Mouse (Mus musculus) cerebellum, postnatal 36 days (tissue): Measurements from ENCODE around the gene Sypl.
"Not testable (repeated sequence)": the region's sequence is repeated elsewhere in the genome, so short reads cannot be mapped to it uniquely, and the experiment has no call there.

ENCODE experiments used
- DNase-seq, 2 experiments: peaks; one replicate each; pipeline ENCODE4 v3.0.0; 2021 to 2022; ENCODE audit warnings: mixed read lengths in 2 of 2

Sypl gene

DNA sequence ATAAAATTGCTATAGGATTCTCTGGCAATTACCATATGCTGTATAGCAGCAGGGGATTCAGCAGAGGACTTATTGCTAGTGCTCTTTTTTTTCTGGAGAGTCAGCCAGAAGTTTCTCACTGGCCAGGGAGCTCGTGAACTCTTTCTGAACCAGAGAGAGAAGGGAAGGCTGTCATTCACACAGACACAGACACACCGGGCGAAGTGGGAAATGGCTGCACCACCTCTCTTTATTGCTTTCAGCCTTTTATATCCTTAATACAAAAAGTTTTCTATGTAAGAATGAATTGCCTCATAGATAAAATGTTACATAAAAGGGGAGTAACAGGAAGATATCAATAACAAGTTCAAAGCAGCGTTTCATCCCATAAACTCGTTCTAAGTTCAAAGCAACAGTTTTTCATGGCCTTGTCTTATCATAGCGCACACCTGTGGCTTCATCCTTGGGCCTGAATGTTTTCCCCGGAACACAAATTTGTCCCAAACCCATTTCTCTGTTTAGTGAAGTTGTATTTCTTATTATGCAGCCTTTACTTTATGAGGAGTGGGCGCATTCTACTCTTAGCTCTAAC is 8.7 kb upstream of the Sypl start:
- DNase-seq: no peak

DNA sequence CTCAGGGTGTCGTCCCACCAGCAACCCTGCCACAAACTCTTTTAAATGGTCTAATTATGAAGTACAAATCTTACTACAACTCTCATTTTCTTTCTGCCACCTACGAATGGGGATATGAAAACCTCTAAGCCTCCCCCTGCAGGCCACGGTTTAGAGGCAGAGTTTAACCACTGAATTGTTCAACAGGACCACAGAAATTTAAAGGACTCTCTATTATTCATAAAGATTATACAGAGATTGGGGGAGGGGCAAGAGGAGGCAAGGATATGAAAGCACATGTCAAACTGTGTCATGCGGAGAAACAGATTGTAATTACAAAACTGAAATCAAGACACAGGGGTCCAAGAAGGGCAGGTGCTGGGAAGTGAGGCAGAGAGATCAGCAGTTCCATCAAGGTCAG is 7.3 kb upstream of the Sypl start:
- DNase-seq: no peak

DNA sequence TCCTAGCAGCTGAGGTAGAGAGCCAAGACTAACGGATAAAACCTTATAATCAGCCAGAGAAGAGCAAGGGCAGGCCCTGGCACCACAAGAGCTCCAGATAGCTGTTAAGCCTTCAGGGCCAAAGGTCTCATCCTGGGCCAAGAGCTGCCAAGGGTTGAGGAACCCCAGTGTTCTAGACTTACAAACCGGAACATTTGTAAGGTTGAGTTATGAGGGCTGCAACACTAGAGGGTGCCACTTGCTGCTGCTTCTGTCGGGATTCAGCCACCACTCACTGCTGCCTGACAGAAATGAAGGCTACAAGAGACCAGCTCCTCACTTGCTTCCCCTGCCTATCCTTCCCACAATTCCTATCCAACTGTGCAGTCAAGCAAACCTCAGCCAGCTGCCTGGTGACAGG is 1.3 kb upstream of the Sypl start:
- peak; percentile 20 to 26 for DNase-seq

DNA sequence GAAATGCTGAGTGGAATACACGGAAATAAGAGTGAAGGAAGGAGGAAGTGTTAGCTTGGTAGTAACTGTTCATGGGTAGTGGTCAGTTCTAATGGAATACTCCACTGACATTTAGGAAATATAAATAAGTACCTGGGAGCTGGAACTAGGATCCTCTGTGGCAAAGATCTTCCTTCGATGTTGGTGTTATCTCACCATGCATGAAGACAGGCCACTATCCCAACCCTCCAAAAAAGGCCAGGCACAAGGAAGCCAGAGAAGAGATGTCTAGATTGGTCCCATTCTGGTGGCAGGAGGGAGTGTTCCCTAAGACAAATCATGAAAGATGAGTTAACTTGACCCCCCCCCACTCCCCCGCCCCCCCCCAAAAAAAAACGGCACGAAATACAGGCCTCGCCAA is 625 bp upstream of the Sypl start:
- DNase-seq: peak in 1 of 2 experiments; percentile 17

DNA sequence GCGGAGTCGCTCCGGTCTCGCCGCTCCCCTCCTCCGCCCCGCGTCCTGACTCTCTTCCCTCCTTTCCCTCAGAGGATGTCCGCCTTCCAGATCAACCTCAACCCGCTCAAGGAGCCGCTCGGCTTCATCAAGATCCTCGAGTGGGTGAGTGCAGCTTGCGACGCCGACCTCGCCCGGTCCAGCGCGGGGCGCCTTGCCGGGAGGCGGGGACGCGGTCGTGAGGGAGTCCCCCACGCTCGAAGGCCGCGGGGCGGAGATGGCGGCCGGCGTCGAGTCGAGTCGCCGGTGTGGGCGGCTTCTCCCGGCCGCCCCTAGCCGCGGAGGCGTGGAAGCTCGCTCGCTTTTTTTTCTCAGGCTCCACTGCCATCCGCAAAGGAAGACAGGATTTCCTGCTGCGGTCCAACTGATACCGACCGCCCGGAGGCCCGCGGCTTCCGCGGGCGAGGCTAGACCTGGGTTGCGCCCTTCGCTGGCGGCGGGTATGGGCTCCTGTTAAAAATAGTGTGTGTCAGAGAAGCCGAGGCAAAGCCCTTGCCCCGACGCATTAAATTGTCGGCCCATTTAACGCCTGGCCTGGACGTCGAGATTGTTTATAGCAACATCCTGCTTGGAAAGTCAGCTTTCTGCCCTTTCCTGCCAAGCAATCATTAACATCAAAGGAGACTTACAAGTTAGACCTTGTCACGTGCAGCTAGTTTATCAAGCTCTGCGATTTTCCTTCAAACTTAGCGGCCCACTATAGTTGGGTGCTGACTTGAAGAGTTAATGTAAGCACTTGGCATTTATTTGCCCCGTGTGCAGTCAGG is 728 bp downstream of the Sypl start:
- DNase-seq: no peak

DNA sequence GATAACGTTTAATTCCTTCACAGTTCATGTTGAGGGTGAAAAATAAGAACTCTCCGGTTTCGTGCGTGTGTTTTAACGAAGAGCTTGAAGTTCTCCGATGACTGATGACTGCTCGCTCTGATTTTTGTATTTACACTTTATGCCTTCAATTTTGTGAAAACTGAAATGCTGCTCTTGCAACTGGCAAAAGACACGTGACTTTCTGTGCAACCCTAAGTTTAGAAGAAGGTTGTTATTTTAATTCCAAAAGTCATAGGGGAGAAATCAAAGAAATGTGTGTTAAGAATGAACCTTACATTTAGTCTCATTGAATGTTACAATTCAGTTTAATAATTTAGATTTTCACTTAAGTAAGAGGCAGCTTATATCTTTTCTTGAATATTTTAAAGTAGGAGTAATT is 1.3 kb downstream of the Sypl start:
- no peak for DNase-seq

DNA sequence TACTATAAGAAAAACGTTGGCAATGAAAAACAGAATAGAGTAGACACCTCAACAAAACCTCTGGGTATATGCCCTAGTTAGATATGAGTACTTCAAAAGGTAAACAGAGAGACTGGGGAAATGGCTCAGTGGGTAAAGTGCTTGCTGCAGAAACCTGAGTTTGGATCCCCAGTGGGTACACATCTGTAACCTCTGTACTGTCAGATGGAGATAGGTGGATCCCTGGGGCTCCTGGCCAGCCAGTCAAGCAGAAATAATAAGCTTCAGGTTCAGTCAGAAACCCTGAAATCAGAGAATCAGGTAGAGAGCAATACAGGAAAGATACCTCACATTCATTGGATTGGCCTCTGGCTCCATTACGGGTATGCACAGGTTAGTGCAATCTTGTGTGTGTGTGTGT is 3.5 kb downstream of the Sypl start:
- no peak for DNase-seq

DNA sequence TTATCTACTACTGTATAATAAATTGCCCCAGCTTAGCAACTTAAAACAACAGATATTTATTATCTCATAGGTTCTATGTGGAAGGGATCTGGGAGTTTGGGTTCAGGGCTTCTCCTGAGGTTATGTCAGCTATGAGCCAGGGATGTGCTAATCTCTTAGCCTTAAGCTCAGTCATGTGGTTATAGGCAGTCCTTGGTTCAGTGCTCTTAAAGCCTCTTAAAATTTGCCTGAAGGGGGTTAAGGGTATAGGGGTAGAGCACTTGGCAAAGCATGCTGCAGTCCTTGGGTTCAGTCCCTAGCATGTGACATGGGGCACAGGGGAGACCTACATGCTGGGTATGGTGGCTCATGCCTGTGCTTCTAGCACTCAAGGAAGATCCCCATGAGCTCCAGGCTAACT is 8.4 kb downstream of the Sypl start:
- DNase-seq: no peak

DNA sequence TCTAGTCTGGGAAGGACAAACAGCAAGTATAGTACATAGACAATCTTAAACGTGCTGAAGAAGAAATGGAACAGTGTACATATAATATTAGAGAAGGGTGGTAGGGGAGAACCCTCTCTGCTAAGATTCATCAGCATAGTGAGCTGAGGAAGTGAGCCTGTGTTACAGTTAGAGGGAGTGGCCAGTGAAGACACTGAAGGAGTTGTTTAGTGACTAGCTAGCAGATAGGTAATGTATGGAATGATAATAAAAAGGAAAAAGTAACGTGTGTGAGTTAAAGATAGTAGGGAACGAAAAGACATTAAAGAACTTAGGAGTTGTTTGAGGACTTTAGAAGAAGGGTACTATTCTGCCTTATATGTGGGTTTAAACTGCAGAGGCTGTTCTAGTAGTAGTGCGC is 10.2 kb downstream of the Sypl start:
- no peak for DNase-seq

DNA sequence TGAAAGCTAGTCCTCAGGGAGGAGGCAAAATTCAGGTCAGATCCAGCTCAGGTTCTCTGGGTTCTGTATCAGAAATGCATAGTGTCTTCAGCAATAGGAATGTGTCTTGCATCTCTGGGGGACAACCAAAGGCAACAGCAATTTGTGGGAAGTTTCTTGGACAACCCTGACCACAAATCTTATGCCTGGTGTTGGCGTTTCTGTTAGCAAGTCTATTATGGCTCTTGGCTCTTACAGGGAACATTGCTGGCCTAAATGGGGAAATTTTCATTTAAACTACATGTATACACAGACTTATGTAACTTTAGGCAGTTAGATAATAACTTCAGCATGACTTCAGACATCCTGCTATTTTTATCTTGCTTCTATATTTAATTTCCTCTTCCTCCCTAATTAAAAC is 18.6 kb downstream of the Sypl start:
- DNase-seq: no peak

DNA sequence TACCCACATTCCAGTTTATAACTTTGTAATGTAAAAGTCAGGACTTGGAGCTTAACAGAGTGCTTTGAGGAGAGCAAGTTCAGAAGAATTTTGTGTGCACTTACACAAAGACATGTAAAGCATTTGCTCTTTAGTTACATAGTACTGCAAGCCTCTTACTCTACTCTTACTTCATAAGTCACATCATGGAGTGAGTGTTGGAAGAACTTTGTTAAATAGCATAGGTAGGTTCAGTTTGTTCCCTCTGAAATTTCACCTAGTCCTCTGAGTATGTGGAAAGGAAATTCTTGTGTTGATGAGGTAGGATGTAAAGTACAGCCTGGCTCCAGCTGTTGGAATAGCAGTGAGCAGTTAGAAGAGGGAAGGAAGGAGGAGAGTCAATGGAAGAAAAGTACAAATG is 21.2 kb downstream of the Sypl start:
- no peak for DNase-seq

DNA sequence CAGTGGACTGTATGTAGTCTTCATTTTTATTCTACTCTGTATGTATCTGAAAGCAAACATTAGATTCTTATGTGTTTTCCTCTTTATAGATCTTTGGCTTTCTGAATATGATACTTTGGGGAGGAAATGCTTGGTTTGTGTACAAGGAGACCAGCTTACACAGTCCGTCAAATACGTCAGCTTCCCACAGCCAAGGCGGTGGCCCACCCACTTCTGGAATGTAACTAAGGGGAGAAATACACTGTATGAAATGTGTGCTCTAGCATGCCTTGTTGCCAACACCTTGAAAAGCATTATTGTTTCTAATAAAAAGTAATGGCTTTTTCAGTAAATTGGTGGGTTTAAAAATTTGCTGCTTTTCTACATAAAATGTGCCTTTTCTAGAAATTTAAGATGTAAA is 21.8 kb downstream of the Sypl start:
- DNase-seq: no peak

DNA sequence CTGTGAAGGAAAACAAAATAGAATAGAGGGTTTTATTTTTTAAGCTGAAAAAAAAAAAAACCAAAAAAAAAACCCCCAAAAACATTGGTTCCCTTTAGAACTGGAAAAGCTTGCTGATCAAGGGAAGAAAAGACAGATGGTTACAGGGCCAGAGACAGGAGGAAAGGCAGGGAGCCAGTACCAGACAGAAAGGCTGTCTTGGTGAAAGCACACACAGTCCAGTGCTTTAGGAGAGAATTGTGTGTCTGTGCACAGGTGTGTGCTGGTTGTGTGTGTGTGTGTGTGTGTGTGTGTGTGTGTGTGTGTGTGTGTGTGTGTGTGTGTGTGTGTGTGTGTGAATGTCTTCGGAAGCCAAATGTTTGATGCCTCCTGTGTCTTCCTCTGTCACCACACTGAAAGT is 28.9 kb downstream of the Sypl start:
- peak; percentile 16 to 31 for DNase-seq

DNA sequence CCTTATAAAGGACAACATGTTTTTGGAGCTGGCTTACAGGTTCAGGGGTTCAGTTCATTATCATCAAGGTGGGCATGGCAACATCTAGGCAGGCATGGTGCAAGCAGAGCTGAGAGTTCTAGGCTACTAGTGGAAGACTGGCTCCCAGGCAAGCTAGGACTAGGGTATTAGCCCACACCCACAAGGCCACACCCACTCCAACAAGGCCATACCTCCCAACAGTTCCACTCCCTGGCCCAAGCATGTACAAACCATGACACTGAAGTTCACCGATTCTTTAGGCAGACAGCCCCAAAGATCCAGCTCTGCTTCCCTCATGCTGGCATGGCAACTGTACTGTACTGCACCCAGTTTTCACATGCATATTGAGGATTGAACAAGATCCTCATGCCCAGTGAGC is 29.4 kb downstream of the Sypl start:
- no peak for DNase-seq

DNA sequence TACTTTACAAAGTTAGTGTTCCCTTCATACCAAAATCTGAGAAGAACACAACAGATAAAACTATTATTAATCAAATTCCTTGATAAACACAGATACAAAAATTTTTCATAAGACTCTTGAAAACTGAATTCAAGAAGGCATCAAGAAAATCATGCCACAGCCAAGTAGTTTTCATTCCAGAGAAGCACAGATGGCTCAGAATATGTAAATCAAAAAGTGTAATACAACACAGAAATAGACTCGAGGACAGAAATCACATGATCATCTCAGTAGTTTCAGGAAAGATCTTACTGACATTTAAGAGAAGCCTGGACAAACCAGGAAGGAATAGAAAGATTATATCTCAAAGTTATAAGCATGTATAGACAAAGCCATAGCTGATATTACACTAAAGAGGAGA is 32.6 kb downstream of the Sypl start:
- DNase-seq: no peak

DNA sequence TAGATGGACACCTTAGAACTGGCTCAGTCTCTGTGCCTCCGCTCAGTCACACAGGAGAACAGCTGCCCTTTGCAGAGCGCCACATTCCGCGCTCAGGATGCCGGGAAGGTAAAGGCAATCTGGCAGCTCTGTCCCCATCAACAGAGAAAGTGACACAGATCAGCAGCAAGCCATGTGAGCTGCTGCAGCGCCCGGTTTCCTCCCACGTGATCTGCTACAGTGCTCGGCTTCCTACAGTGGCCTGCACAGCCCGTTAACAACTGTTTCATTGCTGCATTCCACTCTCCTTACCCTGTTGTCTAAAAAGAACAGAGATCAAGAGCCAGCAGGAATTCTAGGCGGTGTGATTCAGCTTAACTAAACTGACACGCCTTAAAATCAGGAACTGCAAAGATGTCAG is 36.0 kb downstream of the Sypl start:
- DNase-seq: no peak

DNA sequence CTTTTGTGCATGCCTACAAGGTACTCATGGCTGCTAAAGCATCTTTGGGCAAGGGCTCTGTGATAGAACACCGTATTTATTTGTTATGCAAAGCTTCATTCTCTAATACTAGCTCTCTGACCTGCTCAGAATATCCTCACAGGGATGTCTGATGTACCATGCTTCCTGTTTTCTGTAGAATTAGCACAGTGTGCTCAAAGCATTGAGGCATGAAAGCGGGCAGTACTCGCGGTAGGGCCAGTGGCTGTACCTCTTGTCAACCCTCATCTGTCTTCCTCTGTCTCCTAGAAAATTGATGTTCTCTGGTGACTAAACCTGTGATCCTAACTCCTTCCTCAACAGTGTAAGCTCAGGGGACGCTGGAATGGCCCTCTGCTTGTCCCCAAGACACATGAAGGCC is 40.4 kb downstream of the Sypl start:
- no peak for DNase-seq

DNA sequence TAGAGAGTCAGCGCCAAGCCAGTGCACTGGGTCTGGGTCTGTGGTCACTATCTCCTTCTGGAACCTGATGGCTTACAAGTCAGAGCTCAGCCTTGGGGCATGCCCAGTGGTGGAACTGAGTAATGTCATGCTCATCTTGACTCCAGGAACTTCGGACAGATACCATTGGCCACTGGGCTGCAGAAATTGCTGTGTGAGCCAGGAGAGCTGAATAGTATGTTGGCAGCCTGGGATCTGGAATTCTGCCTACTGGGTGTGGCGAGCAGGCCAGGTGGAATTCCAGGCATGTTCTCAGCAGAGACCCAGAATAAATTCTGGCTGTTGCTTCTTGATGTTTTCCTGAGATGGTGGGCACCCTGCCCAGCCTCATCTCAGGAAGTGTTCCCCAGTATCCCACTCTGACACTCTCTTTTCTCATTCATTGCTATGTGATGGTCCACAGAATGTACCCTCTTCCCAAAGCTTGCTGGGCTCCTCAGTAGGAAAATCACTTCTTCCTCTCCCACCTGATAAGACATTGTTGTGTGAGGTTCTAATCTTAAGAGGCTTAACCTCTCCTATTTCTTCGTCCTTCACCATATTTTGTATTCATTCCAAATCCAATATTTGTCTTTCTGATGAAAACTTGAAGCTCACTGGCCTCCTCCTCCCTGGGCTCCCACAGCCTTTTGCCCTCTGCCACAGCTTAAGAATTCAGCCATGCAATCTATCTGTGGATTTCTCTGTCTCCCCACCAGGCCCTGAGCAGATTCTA is 41.6 kb downstream of the Sypl start:
- DNase-seq: peak; percentile 38 to 40

DNA sequence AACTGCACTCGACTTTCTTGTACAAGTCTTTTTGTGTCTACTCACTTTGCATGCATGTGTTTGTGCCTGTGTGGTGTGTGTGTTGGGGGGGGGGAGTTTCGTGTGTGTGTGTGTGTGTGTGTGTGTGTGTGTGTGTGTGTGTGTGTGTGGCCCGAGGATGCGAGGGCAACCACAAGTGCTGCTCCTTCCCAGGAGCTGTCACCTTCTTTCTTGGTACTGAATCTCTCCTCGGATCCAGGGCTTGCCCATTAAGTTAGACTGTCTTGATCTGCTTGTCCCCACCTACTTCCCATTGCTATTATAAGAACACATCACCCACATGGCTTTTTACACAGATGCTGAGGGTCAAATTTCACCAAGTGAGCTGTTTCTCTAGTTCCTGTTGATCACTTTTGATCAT is 45.1 kb downstream of the Sypl start:
- DNase-seq: no peak

DNA sequence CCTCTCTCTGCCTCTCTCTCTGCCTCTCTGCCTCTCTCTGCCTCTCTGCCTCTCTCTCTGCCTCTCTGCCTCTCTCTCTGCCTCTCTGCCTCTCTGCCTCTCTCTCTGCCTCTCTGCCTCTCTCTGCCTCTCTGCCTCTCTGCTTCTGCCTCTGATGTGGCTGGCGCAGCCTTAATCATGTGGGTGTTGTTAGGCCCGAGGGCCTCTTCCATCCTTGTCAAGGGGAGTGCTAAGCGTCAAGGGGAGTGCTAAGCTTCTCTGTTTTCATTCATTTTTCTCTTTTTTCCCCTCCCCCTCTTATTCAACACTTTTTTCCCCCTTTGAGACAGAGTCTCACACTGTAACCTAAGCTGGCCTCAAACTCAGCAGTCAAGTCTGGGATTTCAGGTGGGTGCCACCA is 46.1 kb downstream of the Sypl start:
- DNase-seq: not testable (repeated sequence)

DNA sequence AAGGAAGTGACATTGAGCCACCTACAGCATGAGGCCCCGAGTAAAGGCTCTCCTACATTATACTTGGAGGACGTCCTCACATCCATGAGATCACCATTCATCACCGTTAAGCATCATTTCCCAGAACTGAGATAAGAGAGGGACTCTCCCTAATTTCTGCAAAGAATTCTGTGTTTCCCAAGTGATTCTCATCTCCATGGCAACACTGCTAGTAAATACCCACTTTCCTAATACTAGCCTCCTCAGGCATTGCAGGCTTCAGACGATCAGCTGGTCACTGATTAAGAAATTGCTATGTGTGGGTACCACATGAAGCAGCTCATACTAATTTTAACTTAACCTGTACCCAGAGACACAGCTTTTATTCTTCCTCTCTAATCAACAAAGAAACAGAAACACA is 46.7 kb downstream of the Sypl start:
- DNase-seq: no peak

DNA sequence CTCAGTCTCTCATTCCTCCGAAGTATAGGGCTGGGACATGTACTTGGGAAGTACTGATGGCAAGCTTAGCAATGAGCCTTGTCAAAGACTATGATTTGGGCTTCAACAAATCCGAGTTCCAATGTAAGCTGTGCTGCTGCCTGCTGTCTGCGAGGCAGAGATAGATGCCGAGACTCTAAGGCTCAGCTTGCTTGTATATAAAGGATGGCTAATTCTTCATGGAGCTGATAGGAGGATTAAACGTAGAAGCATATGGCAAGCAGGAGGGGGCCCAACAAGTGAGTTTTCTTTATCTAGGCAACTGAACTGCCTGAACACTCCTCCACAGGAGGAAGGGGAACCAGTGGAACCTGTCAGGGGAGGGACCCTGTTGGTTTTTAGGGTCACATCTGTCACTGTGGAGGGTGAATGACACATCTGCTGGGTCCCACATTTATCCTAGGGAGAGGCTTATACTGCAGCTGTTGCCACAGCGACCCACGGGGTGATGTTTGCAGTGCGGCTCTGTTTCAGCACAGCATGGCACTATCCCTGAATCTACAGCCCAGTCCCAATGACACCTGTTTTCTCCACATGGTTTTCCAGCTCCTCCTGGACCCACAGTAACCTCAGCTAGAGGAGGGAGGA is 49.8 kb downstream of the Sypl start:
- DNase-seq: no peak

DNA sequence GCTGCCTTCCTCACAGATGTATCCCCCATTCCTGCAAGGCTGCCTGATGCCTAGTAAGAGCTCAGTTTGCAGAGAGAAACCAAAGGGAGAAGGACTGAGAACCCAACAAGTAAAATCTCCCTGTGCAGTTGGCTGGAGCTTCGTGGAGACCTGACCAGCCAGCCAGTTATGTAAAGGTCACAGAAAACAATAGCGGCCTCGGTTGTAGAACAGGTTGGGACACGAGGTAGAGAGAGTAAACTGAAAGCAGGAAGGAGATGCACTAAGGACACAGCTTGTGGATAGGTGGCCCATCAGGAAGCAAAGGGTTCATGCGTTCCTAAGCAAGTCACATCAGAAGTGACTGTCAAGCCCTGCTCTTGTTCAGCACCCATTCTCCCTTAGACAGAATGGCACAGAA is 52.2 kb downstream of the Sypl start:
- no peak for DNase-seq

DNA sequence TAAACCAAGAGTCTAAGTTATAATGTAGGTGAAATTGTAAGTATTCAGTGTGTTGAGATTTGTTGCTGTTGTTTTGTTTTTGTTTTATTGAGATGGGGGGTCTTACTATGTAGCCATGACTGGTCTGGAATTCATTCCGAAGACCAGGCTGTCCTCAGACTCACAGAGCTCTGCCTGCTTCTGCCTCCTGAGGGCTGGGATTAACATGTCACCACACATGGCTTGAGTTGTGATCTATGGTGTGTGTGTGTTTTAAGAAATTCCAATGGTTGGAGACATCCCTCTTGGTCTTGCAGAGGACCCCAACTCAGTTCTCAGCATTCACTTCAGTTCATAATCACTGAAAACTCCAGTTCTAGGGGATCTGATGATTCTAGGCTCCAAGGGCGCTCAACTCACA is 53.5 kb downstream of the Sypl start:
- no peak for DNase-seq
